Mouse (Mus musculus) limb, embryonic 12.5 days (tissue): ENCODE results near the gene Timeless. TPM values are rescaled to one million over a fixed set of nuclear protein-coding genes. Genes with fewer than 3 reads are reported as not detected.
"Not testable (repeated sequence)": the region's sequence is repeated elsewhere in the genome, so short reads cannot be mapped to it uniquely, and the experiment has no call there.

ENCODE experiments used
- ATAC-seq: fragments of 200-750 bp; cut with Nextera tagmentation; 2 replicates; pipeline ENCODE4 v1.8.0; 2017; ENCODE audit warnings: low read depth, moderate TSS enrichment; ENCODE audit not compliant: insufficient number of reproducible peaks, insufficient read depth, low FRiP score, low TSS enrichment
- H3K27ac ChIP-seq: fragments of 300-500 bp; sonication (generic); 2 replicates; pipeline ENCODE4 v1.5.1; 2016; ENCODE audit warnings: mild to moderate bottlenecking, moderate library complexity
- H3K27me3 ChIP-seq: fragments of 300-500 bp; sonication (generic); 2 replicates; pipeline ENCODE4 v1.6.1; 2016; ENCODE audit warnings: mild to moderate bottlenecking, moderate library complexity
- H3K36me3 ChIP-seq: fragments of 300-500 bp; sonication (generic); 2 replicates; pipeline ENCODE4 v1.6.1; 2016; ENCODE audit warnings: mild to moderate bottlenecking, moderate library complexity
- H3K4me1 ChIP-seq: fragments of 300-500 bp; sonication (generic); replicated peaks from 2 replicates; pipeline ENCODE4 v1.6.1; 2016
- H3K4me2 ChIP-seq: fragments of 300-500 bp; sonication (generic); 2 replicates; pipeline ENCODE4 v1.6.1; 2016; ENCODE audit warnings: mild to moderate bottlenecking, moderate library complexity
- H3K4me3 ChIP-seq: fragments of 300-500 bp; sonication (generic); replicated peaks from 2 replicates; pipeline ENCODE4 v1.5.1; 2016; ENCODE audit warnings: mild to moderate bottlenecking
- H3K9ac ChIP-seq: fragments of 300-500 bp; sonication (generic); replicated peaks from 2 replicates; pipeline ENCODE4 v1.6.1; 2016; ENCODE audit warnings: mild to moderate bottlenecking, moderate library complexity
- H3K9me3 ChIP-seq: fragments of 300-500 bp; sonication (generic); 2 replicates; pipeline ENCODE4 v1.6.1; 2016; ENCODE audit warnings: mild to moderate bottlenecking, moderate library complexity
- WGBS: fragments of 180-500 bp; shearing (Covaris S2); methylation state at CpG from one replicate; pipeline ENCODE4 v1.1.7; 2016; 5-methylcytosine and 5-hydroxymethylcytosine counted together
- polyA plus RNA-seq: library from polyadenylated mRNA; unstranded; fragments of >200 nt; fragmentation: Nextera tagmentation; extraction: Ambion mirVana; gene quantifications from 2 replicates; pipeline ENCODE4 v1.2.1, GENCODE M21; 2016

The Timeless gene
- polyA plus RNA-seq, 1 experiment from 2014 or later, result 108 TPM

- H3K4me2 ChIP-seq, H3K9me3 ChIP-seq, H3K27ac ChIP-seq, H3K4me3 ChIP-seq, ATAC-seq, H3K9ac ChIP-seq, H3K36me3 ChIP-seq: not testable (repeated sequence)
- H3K27me3 ChIP-seq, result peaks cover 12% of the 10 kb centered on the region
- WGBS, result 89% methylated on average over 4 of the region's 4 CpGs
- H3K4me1 ChIP-seq, result peaks cover 14% of the 10 kb centered on the region
These were observed 17.8 kb upstream of the Timeless start for GRCm38 (mm10) chr10:128214112-128214511.

DNA sequence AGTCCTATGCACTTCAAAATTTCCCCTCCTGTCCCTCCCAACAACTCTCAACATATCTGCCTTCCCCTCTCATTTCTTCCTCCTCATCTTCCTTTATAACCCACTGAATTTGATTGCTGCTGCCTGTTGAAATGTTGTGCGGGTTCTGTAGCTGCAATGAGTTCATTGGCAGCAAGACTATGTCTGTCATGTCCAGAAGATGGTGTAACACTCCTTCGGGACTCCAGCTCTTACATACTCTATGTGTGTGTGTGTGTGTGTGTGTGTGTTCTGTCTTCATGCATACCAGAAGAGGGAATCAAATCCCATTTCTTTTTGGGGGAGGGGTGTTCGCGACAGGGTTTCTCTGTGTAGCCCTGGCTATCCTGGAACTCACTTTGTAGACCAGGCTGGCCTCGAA lies 16.9 kb upstream of the Timeless start:
- 86% methylated on average over 5 of the region's 5 CpGs for WGBS
- Histone ChIP-seq H3K9ac (no peak overlapping the region), H3K4me3 (no peak overlapping the region), H3K4me2 (no peak overlapping the region), H3K27me3 (peaks cover 12% of the 10 kb centered on the region), H3K9me3 (no peaks in the 10 kb centered on the region), H3K27ac (no peak overlapping the region), H3K36me3 (no peaks in the 10 kb centered on the region), H3K4me1 (peaks cover 14% of the 10 kb centered on the region)
- ATAC-seq, result no peak

GRCm38 (mm10) chr10:128218387-128219117 lies 13.3 kb upstream of the Timeless start:
- H3K4me2 ChIP-seq, result no peak overlapping the region
- H3K4me3 ChIP-seq, result no peak overlapping the region
- H3K9me3 ChIP-seq, result no peaks in the 10 kb centered on the region
- H3K27ac ChIP-seq, result no peak overlapping the region
- H3K27me3 ChIP-seq, result peaks cover 11% of the 10 kb centered on the region
- no peak overlapping the region for H3K9ac ChIP-seq
- no peaks in the 10 kb centered on the region for H3K4me1 ChIP-seq
- no peak for ATAC-seq
- H3K36me3 ChIP-seq, result no peaks in the 10 kb centered on the region
- WGBS, result 95% methylated on average over 18 of the region's 18 CpGs

DNA sequence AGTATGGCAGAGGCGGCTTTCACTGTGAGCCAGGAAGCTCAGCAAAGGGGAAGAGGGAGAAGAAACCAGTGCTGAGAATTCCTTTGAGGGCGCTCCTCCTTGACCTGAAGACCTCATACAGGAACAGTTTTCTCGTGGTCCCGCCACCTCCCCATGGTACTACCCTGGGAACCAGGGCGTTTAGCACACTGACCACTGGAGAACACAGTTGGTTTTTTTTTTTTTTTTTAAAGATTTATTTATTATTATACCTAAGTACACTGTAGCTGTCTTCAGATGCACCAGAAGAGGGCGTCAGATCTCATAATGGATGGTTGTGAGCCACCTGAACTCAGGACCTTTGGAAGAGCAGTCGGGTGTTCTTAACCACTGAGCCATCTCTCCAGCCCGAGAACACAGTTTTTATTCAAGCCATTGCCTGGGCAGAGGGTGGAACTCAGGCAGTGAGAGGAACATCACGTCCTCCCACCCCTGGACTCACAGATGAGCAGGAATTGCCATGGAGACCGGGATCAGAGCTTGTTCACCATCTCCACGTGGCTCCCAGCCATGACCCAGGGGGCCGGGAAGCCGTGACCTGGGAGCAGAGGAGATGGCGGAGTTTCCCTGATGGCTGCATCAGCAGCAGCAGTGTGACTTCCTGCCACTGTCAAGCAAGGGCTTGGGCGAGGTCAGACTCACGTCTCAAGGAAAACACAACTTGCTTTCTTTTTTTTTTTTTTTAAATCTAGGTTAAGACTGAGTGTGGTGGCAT lies 10.2 kb upstream of the Timeless start:
- no peak overlapping the region for H3K4me2 ChIP-seq
- no peak overlapping the region for H3K27ac ChIP-seq
- H3K36me3 ChIP-seq, result no peaks in the 10 kb centered on the region
- H3K4me3 ChIP-seq, result no peak overlapping the region
- H3K4me1 ChIP-seq, result peaks cover 23% of the 10 kb centered on the region
- 60% methylated on average over 16 of the region's 16 CpGs for WGBS
- ATAC-seq, result no peak
- H3K9ac ChIP-seq, result no peak overlapping the region
- no peaks in the 10 kb centered on the region for H3K9me3 ChIP-seq
- 0 out of 2 replicates have a peak, but pooled peaks cover 2% of the 10 kb centered on the region for H3K27me3 ChIP-seq

- H3K9ac ChIP-seq, result no peak overlapping the region; the same call in 1 of the 2 replicates
- WGBS, result 37% methylated on average over 5 of the region's 5 CpGs
- H3K4me2 ChIP-seq, result no peak overlapping the region
- H3K4me1 ChIP-seq, result peaks cover 26% of the 10 kb centered on the region
- ATAC-seq, result no peak
- no peaks in the 10 kb centered on the region for H3K9me3 ChIP-seq
- H3K27ac ChIP-seq, result peak overlapping the region; percentile 77
- H3K27me3 ChIP-seq, result 0 out of 2 replicates have a peak, but pooled peaks cover 2% of the 10 kb centered on the region
- H3K4me3 ChIP-seq, result no peak overlapping the region
- no peaks in the 10 kb centered on the region for H3K36me3 ChIP-seq
These were observed 6.8 kb upstream of the Timeless start for GRCm38 (mm10) chr10:128225064-128225463.

- no peak within 1 kb of the TSS; the same call in 1 of the 2 replicates for H3K9ac ChIP-seq
- ATAC-seq, result peak; percentile 34; the same call in 1 of the 2 replicates
These were observed 6.3 kb upstream of the Timeless start, which contains the start of gene Mip for GRCm38 (mm10) chr10:128225538-128225937. Gene Mip, plus strand, starts transcription at chr10:128225838.

GRCm38 (mm10) chr10:128227592-128227991 lies 4.3 kb upstream of the Timeless start:
- Histone ChIP-seq H3K4me2 (no peak overlapping the region), H3K27ac (peak overlapping the region; percentile 23; the same call in 1 of the 2 replicates), H3K9ac (no peak overlapping the region), H3K4me1 (peaks cover 38% of the 10 kb centered on the region), H3K9me3 (no peaks in the 10 kb centered on the region), H3K27me3 (no peaks in the 10 kb centered on the region), H3K36me3 (no peaks in the 10 kb centered on the region), H3K4me3 (no peak overlapping the region)
- no peak for ATAC-seq
- WGBS, result 83% methylated on average over 9 of the region's 9 CpGs

More at GRCm38 (mm10) chr10:128225538-128225937, 6.3 kb upstream of the Timeless start, which contains the start of gene Mip:
- Histone ChIP-seq H3K9me3 (no peaks in the 10 kb centered on the region), H3K4me3 (no peak within 1 kb of the TSS), H3K36me3 (no peaks in the 10 kb centered on the region), H3K27me3 (0 out of 2 replicates have a peak, but pooled peaks cover 2% of the 10 kb centered on the region), H3K27ac (peak within 1 kb of the TSS; percentile 77), H3K4me1 (peaks cover 31% of the 10 kb centered on the region), H3K4me2 (no peak within 1 kb of the TSS)
- 46% methylated on average over 4 of the region's 4 CpGs for WGBS

- Histone ChIP-seq H3K9me3 (no peaks in the 10 kb centered on the region), H3K36me3 (no peaks in the 10 kb centered on the region), H3K4me1 (peaks cover 41% of the 10 kb centered on the region), H3K27ac (no peak overlapping the region), H3K4me2 (no peak overlapping the region), H3K4me3 (no peak overlapping the region), H3K27me3 (no peaks in the 10 kb centered on the region), H3K9ac (no peak overlapping the region)
- 89% methylated on average over 8 of the region's 8 CpGs for WGBS
- ATAC-seq, result no peak
These were observed 3.9 kb upstream of the Timeless start for GRCm38 (mm10) chr10:128228009-128228408.

DNA sequence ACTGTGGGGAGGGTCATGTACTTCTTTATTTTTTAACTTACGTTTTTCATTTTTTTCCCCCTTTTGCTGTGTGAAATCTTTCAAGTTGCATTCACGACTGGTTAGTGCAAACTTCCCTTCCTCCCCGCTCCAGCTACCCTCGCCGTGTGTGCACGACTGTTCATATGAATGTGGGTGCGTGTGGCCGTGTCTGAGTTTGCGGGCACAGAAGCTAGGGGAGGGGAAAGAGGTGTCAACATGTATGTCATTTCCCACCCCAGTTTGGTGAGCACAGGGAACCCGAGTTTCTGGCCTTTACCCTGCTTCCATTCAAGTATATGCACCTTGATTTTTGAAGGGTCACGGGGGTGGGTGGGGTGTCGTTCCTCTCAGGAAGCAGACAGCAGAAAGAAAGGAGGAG lies 1.3 kb upstream of the Timeless start:
- peaks cover 41% of the 10 kb centered on the region for H3K4me1 ChIP-seq
- H3K4me2 ChIP-seq, result peak overlapping the region; percentile 65
- peak overlapping the region; percentile 79; the same call in 1 of the 2 replicates for H3K4me3 ChIP-seq
- no peak for ATAC-seq
- peak overlapping the region; percentile 82; the same call in 1 of the 2 replicates for H3K9ac ChIP-seq
- peaks cover 11% of the 10 kb centered on the region for H3K36me3 ChIP-seq
- no peaks in the 10 kb centered on the region for H3K27me3 ChIP-seq
- 66% methylated on average over 12 of the region's 12 CpGs for WGBS
- peak overlapping the region; percentile 97 for H3K27ac ChIP-seq
- no peaks in the 10 kb centered on the region for H3K9me3 ChIP-seq

DNA sequence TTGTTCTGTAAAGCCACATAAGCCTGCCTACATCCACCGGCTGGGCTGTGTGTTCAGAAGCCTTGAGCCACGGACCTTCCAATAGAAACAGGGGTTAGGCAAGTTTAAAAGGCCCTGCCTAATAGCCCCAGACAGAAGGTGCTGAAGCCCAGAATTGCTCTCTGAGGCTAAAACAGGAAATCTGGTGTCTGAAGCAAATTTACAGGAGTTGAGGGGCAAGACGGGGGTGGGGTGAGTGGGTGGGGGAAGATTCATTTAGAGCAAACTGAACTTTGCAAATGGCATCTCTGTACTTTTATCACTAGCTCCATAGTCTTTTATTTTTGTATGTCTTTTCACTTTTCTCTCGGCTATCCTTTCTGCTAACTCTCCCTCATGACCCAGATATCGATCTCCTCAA lies 719 bp upstream of the Timeless start:
- Histone ChIP-seq H3K4me1 (peaks cover 40% of the 10 kb centered on the region), H3K9ac (peak overlapping the region; percentile 82)

GRCm38 (mm10) chr10:128232420-128232985 lies 638 bp downstream of the Timeless start:
- H3K4me1 ChIP-seq, result peaks cover 37% of the 10 kb centered on the region
- peak overlapping the region; percentile 97 for H3K27ac ChIP-seq
- H3K4me2 ChIP-seq, result peak overlapping the region; percentile 65
- ATAC-seq, result no peak; the same call in 1 of the 2 replicates
- peak overlapping the region; percentile 82 for H3K9ac ChIP-seq
- peak overlapping the region; percentile 79 for H3K4me3 ChIP-seq
- H3K27me3 ChIP-seq, result no peaks in the 10 kb centered on the region
- H3K9me3 ChIP-seq, result no peaks in the 10 kb centered on the region
- H3K36me3 ChIP-seq, result peaks cover 11% of the 10 kb centered on the region
- 0% methylated on average over 14 of the region's 14 CpGs for WGBS

More for the DNA sequence above, 719 bp upstream of the Timeless start:
- 11% methylated on average over 5 of the region's 5 CpGs for WGBS
- peak overlapping the region; percentile 79 for H3K4me3 ChIP-seq
- H3K9me3 ChIP-seq, result no peaks in the 10 kb centered on the region
- no peaks in the 10 kb centered on the region for H3K27me3 ChIP-seq
- peak overlapping the region; percentile 97 for H3K27ac ChIP-seq
- peaks cover 11% of the 10 kb centered on the region for H3K36me3 ChIP-seq
- H3K4me2 ChIP-seq, result peak overlapping the region; percentile 65
- no peak for ATAC-seq
